Mouse (Mus musculus) limb, embryonic 10.5 days (tissue): ENCODE measurements around the gene Acat3. TPM values are rescaled to one million over a fixed set of nuclear protein-coding genes. Genes with fewer than 3 reads are reported as not detected.
"Not testable (repeated sequence)": the region's sequence is repeated elsewhere in the genome, so short reads cannot be mapped to it uniquely, and the experiment has no call there.

Experiments
- DNase-seq: peaks from one replicate; pipeline ENCODE4 v3.0.0-alpha.2; 2017; ENCODE audit warnings: low spot score
- H3K27ac ChIP-seq: fragments of 300-500 bp; sonication (generic); 2 replicates; pipeline ENCODE4 v1.5.1; 2016; ENCODE audit warnings: mild to moderate bottlenecking
- H3K27me3 ChIP-seq: fragments of 300-500 bp; sonication (generic); 2 replicates; pipeline ENCODE4 v1.6.1; 2016; ENCODE audit warnings: low read depth, mild to moderate bottlenecking; ENCODE audit not compliant: poor library complexity, severe bottlenecking
- H3K36me3 ChIP-seq: fragments of 300-500 bp; sonication (generic); 2 replicates; pipeline ENCODE4 v1.6.1; 2016; ENCODE audit warnings: mild to moderate bottlenecking, moderate library complexity
- H3K4me1 ChIP-seq: fragments of 300-500 bp; sonication (generic); 2 replicates; pipeline ENCODE4 v1.6.1; 2016
- H3K4me3 ChIP-seq: fragments of 300-500 bp; sonication (generic); 2 replicates; pipeline ENCODE4 v1.5.1; 2016; ENCODE audit warnings: mild to moderate bottlenecking, moderate library complexity
- H3K9me3 ChIP-seq: fragments of 300-500 bp; sonication (generic); replicated peaks from 2 replicates; pipeline ENCODE4 v1.6.1; 2016; ENCODE audit warnings: mild to moderate bottlenecking
- WGBS: fragments of 180-500 bp; shearing (Covaris S2); methylation state at CpG from one replicate; pipeline ENCODE4 v1.1.7; 2016; 5-methylcytosine and 5-hydroxymethylcytosine counted together
- polyA plus RNA-seq: library from polyadenylated mRNA; unstranded; fragments of >200 nt; fragmentation: Nextera tagmentation; extraction: Ambion mirVana; gene quantifications from 2 replicates; pipeline ENCODE4 v1.2.1, GENCODE M21; 2016

The Acat3 gene
- polyA plus RNA-seq, 1 experiment from 2014 or later, result 1.3 TPM

DNA sequence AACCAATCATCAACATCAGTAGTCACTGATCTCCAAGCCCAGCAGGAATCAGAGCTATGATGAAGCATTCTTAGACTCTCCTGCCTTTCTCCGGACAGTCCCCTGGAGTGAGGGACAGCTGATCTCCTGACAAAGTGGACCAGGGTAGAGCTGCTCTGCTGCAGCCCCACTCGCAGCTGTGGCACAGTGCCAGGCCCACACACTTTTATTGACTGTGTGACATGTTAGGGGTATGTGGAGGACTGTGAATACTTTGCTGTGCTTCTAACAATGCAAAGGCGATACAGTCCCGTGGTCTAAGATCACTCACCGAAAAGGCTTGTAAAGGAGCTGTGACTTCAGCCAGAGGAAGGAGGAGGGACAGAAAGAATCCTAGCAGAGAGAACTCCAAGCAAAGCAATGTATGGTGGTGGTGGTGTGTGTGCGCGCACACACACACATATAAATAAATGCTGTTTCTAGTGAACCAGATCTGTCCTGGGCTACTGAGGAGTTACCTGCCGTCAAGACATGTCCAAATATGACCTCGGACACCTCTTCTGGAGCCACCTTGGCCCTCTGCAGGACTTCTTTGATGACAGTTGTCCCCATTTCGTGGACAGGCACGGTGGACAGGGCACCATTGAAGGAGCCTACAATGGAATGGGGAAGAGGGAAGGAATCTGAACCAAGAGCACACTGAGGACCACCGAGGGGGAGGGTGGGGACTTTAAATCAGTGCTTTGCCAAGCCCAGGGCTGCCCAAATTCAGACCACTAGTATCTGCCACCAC is 837 bp downstream of the Acat3 start:
- not testable (repeated sequence) for H3K27ac ChIP-seq, DNase-seq, H3K4me1 ChIP-seq, H3K9me3 ChIP-seq, H3K27me3 ChIP-seq
- Histone ChIP-seq H3K4me3 (peak overlapping the region; percentile 38), H3K36me3 (peaks cover 24% of the 10 kb centered on the region)
- WGBS, result 59% methylated on average over 4 of the region's 12 CpGs

DNA sequence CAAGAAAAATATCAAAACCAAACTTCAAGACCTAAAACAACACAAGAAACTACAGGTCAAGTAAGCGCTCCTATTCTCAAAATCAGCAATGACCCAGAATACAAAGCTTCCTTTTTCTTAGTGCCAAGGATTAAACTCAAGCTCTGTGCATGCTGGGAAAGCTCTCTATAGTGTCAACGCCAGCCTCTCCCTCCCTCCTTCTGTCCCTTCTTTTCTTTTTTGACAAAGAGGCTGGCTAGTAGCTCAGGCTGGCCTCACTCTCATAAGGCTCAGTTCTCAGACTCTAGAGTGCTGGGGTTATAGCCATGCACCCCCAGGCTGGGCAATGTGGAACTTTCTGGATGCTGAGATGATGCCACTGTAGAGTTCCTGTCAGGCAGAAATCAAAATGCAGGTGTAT is 2.3 kb downstream of the Acat3 start:
- no peaks in the 10 kb centered on the region for H3K27me3 ChIP-seq
- H3K27ac ChIP-seq, result no peak overlapping the region
- peaks cover 7% of the 10 kb centered on the region for H3K4me1 ChIP-seq
- DNase-seq, result no peak
- H3K4me3 ChIP-seq, result no peak overlapping the region
- H3K36me3 ChIP-seq, result peaks cover 11% of the 10 kb centered on the region
- no peaks in the 10 kb centered on the region for H3K9me3 ChIP-seq
- 54% methylated on average over 2 of the region's 2 CpGs for WGBS

DNA sequence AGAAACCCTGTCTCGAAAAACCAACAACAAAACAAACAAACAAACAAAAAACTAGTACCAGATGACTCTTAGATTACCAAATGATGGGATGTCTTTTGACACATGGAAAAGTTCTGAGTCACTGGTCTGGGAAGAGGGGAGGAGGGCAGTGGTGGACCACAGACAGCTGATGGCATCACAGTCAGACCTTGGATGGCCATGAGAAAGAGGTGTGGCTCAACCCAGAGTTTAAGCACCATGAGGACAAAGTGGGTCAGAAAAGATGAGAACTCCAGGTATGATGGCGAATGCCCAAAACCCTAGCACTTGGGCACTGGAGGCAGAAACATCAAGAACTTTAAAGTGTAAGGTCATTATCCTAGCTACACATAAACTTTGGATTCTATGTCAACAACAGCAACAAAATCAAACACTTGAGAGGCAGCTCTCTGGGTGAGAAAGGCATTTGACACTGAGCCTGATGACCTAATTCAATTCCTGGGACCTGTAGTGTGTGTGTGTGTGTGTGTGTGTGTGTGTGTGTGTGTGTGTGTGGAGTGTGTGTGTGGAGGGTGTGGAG is 2.9 kb downstream of the Acat3 start:
- H3K27ac ChIP-seq, result no peak overlapping the region
- 90% methylated on average over 2 of the region's 2 CpGs for WGBS
- DNase-seq, result no peak
- H3K4me3 ChIP-seq, result no peak overlapping the region
- no peaks in the 10 kb centered on the region for H3K9me3 ChIP-seq
- H3K4me1 ChIP-seq, result peaks cover 7% of the 10 kb centered on the region
- no peaks in the 10 kb centered on the region for H3K27me3 ChIP-seq
- H3K36me3 ChIP-seq, result peaks cover 5% of the 10 kb centered on the region

DNA sequence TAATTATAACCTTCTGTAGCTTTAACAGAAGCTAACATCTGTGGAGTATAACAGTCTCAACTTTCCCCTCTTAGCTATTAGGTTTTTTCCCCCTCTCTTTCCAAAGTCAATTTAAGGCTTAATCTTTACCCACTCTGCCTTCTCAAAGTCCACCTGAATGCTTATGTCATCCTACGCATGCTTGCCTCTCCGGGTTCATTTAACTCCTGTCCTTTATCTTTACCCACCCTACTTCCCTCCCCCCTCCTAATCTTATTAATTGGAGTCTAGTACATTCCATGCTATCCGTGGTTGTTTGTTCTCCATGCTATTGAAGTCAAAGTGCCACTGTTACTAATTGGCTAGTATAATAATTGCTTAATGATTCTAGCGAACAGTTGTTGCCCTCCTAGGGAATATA is 4.7 kb downstream of the Acat3 start:
- H3K27ac ChIP-seq, result no peak overlapping the region
- H3K27me3 ChIP-seq, result no peaks in the 10 kb centered on the region
- no peaks in the 10 kb centered on the region for H3K36me3 ChIP-seq
- no peak for DNase-seq
- H3K4me3 ChIP-seq, result no peak overlapping the region
- WGBS, result 72% methylated on average over 4 of the region's 4 CpGs
- H3K4me1 ChIP-seq, result peaks cover 7% of the 10 kb centered on the region
- H3K9me3 ChIP-seq, result no peaks in the 10 kb centered on the region

DNA sequence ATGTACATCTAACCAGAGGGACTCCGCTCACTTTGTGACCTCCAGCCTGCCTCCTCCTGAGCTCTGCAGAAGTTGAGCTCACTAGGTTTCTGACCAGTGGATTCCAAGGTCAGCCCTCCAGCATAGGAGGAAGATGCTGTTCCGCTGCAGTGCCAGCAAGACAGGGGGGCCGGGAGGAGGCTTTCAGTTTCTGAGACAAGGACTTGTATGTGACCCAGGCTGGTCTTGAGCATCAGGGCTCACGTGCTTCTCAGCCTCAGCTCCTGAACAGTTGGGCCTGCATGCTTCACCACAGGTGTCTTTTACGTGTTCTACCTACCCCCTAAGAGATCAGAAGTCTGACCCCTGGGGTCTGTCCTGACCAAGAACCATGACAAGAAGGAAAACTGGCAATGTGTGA is 8.8 kb downstream of the Acat3 start:
- H3K9me3 ChIP-seq, H3K27ac ChIP-seq, H3K4me1 ChIP-seq, H3K4me3 ChIP-seq, DNase-seq, H3K27me3 ChIP-seq: not testable (repeated sequence)
- H3K36me3 ChIP-seq, result peaks cover 14% of the 10 kb centered on the region
- WGBS, result 92% methylated on average over 5 of the region's 5 CpGs

DNA sequence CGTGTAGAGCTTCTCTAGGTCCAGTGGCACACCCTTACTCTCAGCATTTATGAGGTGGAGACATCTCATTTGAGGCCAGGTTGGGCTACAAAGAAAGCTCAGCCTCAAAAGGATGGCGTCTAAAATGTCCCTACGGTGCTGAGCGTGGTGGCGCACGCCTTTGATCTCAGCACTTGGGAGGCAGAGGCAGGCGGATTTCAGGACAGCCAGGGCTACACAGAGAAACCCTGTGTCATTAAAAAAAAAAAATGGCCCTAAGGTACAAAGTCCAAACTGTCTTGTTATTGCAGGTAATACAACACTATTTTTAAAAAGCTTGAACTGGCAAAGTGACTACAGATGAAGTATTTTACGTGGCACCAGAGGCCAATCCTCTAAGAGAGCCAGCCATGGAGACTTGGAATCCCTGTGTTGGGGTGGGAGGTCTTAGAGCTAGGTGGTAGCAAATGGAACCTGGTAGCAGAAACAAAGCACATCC is 14.7 kb downstream of the Acat3 start:
- H3K36me3 ChIP-seq, result peaks cover 71% of the 10 kb centered on the region
- no peak overlapping the region for H3K4me3 ChIP-seq
- H3K4me1 ChIP-seq, result no peaks in the 10 kb centered on the region
- no peaks in the 10 kb centered on the region for H3K9me3 ChIP-seq
- H3K27me3 ChIP-seq, result no peaks in the 10 kb centered on the region
- DNase-seq, result no peak
- 90% methylated on average over 8 of the region's 8 CpGs for WGBS
- no peak overlapping the region for H3K27ac ChIP-seq

DNA sequence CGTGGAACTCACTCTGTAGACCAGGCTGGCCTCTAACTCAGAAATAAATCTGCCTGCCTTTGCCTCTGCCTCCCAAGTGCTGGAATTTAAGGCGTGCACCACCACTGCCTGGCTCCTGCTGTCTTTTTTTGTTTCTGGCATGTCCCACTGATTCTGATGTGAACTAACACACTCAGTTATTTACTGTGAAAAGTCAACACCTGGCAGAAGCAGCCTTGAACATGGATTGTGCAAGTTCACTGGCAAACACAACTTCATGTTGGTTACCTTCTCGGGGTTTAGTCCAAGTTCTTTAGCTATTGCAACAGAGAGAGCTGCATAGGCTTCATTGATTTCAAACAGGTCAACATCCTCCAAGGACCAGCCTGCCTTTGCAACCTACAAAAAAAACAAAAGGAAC is 15.4 kb downstream of the Acat3 start:
- H3K4me1 ChIP-seq, result no peaks in the 10 kb centered on the region
- WGBS, result 93% methylated on average over 3 of the region's 3 CpGs
- H3K27ac ChIP-seq, result no peak overlapping the region
- H3K9me3 ChIP-seq, result no peaks in the 10 kb centered on the region
- no peaks in the 10 kb centered on the region for H3K27me3 ChIP-seq
- peaks cover 79% of the 10 kb centered on the region for H3K36me3 ChIP-seq
- no peak for DNase-seq
- no peak overlapping the region for H3K4me3 ChIP-seq

DNA sequence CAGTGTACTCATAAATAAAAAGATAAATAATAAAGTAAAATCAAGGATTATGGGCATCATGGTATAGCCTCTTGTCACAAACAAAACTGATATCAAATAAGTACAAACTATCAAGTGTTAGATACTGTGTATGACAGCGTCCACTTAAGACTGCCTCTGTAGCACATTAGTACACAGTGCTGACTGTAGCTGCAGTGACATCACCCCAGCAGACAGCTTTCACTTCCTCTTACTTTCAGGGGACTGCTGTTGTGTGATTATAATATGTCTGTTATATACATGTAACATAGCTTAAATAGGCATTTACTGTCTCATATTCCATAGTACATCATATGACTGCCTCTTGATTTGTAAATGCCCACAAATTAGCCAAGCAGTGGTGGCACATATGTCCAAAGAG is 19.3 kb downstream of the Acat3 start:
- Histone ChIP-seq H3K36me3 (peaks cover 85% of the 10 kb centered on the region), H3K4me1 (peaks cover 2% of the 10 kb centered on the region; the same call in 1 of the 2 replicates), H3K9me3 (no peaks in the 10 kb centered on the region), H3K4me3 (no peak overlapping the region), H3K27ac (no peak overlapping the region), H3K27me3 (no peaks in the 10 kb centered on the region)
- DNase-seq, result no peak
- WGBS, result 86% methylated on average over 1 of the region's 1 CpGs

DNA sequence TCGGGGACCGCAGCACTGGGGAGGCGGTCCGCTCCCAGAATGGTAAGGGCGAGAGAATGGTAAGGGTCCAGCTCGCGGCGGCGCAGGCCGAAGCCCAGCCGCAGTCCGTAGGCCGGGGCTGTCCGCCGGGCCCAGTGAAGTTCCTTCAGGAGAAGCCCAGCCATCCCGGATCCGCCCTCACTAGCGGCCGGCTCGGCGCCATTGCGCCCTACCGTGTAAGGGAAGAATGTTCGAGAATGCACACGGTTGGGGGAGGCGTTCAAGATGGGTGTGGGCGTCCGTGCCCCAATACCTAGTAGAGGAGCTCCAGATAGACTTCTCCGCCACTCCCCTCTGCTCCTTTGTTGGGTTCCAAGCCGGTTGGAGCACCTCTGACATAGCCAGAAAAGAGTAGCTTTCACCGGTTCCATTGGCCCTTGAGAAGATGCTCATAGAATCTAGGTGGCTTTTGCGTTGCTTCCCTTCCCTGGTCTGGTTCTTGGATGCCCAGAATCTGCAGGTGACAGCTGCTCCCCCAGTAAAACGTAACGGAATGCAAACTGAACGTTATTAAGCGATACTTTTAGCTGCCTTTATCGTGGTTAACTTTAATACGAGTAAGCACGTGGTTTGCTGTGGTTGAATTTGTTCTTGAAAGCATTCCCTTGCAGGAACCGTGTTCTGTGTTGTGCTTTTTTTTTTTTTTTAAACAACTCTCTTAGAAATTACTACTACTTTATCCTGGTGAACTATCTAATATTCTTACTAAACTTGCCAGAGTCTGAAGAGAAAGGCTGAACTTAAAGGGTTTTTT is 23.6 kb downstream of the Acat3 start:
- Histone ChIP-seq H3K4me3 (peak overlapping the region; percentile 96), H3K9me3 (no peaks in the 10 kb centered on the region), H3K36me3 (peaks cover 69% of the 10 kb centered on the region), H3K27me3 (no peaks in the 10 kb centered on the region), H3K4me1 (peaks cover 2% of the 10 kb centered on the region; the same call in 1 of the 2 replicates), H3K27ac (peak overlapping the region; percentile 97)
- no peak for DNase-seq
- under 1% methylated on average over 40 of the region's 40 CpGs for WGBS

DNA sequence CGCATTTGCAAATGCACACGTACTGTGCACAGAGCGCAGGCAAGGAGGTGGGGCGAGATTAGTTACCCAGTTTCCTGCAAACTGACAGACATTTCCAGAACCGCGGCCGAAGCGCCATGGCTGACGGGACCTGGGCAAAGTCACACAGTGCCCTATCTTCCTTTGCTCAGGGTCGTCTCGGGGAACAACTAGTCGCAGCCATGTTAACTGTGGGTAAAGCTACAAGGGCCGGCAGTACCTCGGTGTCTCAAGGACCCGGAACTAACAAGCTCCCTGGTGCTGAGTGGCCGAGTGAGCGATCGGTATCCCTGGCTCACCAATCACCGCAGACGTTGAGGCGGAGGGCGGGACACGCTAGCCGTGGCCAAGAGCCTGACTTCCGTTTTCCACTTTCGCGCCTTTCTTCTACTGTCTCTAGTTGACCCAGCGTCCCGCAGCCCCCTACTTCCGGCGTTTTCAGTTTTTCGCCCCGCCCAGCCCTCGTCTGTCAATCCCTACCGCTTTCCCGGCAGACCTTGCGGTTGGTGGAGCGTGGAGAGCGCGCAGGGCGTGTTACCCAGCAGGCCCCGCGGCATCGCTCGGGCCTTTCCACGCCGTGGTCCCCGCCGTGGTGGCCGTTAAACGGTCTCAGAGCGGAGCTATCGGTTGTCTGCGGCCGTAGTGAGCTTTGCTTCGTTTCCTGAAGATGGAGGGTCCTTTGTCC is 24.4 kb downstream of the Acat3 start, which contains the start of gene Mrpl18:
Mrpl18 (minus strand) TSS at position 465 of the 703 bp plus-strand sequence.
- Histone ChIP-seq H3K4me1 (peaks cover 2% of the 10 kb centered on the region; the same call in 1 of the 2 replicates), H3K4me3 (peak within 1 kb of the TSS; percentile 96), H3K9me3 (no peaks in the 10 kb centered on the region), H3K27ac (peak within 1 kb of the TSS; percentile 97), H3K36me3 (peaks cover 69% of the 10 kb centered on the region), H3K27me3 (no peaks in the 10 kb centered on the region)
- DNase-seq, result peak; percentile 98
- WGBS, result under 1% methylated on average over 56 of the region's 56 CpGs

DNA sequence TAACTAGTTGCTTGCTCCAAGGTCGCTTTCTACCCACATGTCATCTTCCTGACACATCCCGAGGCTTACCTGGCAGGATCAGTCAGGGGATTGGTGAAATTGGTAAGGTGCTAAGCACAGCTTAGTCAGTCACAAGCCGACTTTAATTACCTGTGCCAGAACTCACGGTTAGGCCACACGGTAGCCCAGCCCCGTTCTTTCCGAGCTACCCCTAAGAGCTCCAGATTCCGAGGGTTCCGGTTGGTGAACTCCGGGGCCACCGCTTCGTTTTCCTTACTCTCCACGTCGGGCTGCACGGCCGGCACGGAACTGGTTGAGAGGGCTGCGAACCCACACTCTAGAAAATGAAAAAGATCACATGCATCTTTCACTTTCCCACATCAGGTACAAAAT is 24.9 kb downstream of the Acat3 start, which contains the start of gene Tcp1:
Tcp1 (plus strand) TSS at position 214 of the 393 bp plus-strand sequence.
- Histone ChIP-seq H3K9me3 (no peaks in the 10 kb centered on the region), H3K27ac (peak within 1 kb of the TSS; percentile 97), H3K36me3 (peaks cover 69% of the 10 kb centered on the region), H3K4me3 (peak within 1 kb of the TSS; percentile 96), H3K4me1 (peaks cover 2% of the 10 kb centered on the region; the same call in 1 of the 2 replicates), H3K27me3 (no peaks in the 10 kb centered on the region)
- DNase-seq, result no peak
- 1% methylated on average over 18 of the region's 18 CpGs for WGBS

DNA sequence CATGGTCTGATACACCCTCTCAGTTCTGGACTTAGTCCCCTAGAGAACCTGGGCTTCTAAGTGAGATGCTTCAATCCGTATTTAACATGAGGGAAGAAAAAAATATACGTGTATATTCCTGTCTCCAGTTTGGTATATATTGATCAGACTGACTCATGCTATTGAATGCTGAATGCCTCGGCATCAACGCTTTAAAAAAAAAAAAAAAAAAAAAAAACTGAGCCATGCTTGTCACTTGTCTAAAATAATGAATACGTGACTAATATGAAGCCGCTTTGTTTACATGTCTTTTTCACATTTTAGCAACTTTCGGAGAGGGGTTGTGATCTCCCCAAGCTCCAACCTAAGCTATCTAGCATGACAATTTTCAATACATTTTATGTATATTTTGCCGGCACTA is 30.0 kb downstream of the Acat3 start:
- H3K27ac ChIP-seq, result no peak overlapping the region
- no peak for DNase-seq
- H3K4me1 ChIP-seq, result no peaks in the 10 kb centered on the region
- 92% methylated on average over 8 of the region's 8 CpGs for WGBS
- no peaks in the 10 kb centered on the region for H3K27me3 ChIP-seq
- H3K36me3 ChIP-seq, result peaks cover 62% of the 10 kb centered on the region
- no peaks in the 10 kb centered on the region for H3K9me3 ChIP-seq
- no peak overlapping the region for H3K4me3 ChIP-seq
